Mouse (Mus musculus) olfactory bulb, adult 2 months (tissue): ENCODE results near the gene Lrrc36.

Experiments used
- CTCF ChIP-seq: fragments of 200-500 bp; IDR thresholded peaks from 2 replicates; pipeline ENCODE4 v1.5.1; 2012; ENCODE audit warnings: low read depth, mild to moderate bottlenecking, low read length, moderate library complexity; ENCODE audit not compliant: insufficient read depth
- POLR2A ChIP-seq: fragments of 200-500 bp; IDR thresholded peaks from 2 replicates; pipeline ENCODE4 v1.6.1; 2012; ENCODE audit warnings: mild to moderate bottlenecking, low read depth, low read length, moderate library complexity; ENCODE audit not compliant: insufficient read depth

DNA sequence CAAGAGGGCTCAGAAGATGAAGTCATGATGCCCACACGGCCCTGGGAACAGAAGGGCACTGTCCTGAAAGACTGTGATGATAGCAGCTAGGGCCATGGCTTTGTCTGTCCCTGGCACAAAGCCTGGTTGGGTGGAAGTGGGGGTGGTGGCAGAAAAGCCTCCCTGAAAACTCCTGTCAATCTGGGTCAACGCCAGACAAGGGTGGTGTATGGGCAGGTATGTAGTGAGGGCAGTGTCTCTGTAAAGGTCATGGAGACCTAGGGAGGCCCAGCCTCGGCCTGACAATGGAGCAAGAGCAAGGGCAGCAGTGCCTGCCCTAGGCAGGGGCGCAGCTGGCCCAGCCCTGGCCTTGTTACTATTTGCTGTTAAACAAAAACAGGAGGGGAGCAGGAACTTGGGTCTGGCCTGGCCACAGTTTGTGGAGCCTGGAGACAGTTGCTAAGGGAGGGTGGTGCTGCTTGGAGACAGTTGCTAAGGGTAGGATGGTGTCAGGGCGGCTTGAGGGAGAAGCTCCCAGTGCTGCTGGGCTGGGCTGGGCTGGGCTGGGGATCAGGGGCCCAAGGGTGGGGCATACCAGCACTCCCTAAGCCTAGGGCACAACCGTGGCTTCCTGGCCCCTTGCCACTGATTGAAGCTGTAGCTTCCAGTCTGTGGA lies 55.8 kb downstream of the Lrrc36 start:
- TF ChIP-seq CTCF, result no peak
- no peak for TF ChIP-seq POLR2A
